Mouse (Mus musculus): ENCODE results near the gene Zcchc8.
"Not testable (repeated sequence)": the region's sequence is repeated elsewhere in the genome, so short reads cannot be mapped to it uniquely, and the experiment has no call there.

The Zcchc8 gene

DNA sequence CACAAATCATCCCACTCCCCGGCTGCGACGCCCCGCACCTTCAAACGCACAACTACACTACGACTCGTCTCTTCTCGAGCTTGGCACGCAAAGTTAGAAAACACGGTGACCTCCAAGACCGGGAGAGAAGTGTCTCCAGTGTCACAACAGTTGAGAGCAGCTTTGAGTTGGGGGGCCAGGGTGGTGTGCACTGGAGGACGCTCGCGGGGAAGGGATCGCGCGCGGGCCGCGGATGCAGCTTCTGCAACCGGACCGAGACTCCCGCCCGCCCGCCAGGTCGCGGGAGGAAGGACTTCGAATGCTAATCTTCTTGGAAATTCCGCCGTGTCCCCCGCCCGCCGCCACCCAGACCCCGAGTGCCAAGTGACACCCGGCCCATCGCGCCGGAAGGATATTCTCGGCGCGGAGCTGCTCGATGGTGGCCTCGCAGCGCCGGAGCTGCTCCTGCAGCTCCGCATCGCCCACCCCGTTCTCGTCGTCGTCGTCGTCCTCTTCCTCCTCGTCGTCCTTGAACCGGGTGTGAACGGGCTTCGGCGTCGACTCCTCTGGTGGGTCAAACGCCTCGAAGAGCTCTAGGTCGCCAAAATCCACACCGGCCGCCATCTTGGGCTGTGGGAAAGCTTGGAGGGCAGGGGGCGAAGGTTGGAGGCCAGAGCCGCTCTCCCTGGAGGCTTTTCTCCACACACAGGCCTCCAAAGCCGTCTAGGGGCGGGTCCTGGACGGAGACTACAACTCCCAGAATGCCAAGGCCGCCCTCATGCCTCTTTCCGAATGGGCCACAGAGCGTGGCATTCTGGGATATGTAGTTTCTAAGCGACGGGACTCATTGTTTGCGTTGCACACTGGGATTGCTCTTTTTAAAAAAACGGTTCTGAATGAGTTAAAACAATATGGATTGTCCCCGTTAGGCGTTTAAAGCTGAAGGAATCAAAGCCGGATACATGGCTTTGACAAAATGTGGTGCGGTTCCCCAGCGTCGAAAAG is at the start of gene Zcchc8:
Gene Zcchc8, minus strand, starts transcription at position 773 of the 984 bp plus-strand sequence.
- peak; percentile 95 to 97 for DNase-seq

DNA sequence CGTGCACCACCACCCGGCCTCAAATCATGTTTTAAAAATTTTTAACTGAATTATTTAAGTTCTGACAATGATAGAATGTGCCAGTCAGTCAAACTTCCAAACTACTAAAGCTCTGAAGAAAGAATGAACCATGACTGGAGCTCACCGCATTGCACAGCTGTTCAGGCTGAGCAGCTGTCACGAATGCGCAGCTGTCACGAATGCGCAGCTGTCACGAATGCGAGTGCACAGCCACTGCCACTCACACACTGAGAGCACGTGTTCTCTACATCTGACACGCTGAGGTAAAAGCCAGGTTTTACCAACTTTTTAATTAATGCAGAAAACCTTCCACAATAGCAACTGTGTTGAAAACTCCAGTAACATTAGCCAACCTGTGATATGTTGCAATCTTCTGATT is 45.6 kb upstream of the Zcchc8 start:
- not testable (repeated sequence) for DNase-seq

DNA sequence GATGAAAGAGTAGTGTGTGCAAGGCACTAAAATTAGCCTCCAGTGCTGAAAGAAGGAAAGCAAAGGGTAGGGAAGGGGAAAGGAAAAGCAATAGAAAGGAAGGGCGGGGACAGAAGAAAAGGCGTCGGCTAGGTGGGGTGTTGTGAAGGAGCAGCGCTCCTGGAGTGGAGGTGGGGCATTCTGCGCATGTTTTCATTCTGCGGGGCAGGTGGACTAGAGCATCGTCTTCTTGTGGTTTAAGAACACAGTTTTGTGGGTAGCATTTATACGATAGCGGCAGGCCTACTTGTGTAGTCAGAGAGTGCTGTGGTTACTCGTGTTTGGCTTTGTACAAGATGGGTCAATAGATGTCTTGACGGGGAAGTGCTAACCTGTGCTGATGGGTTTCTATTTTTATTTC is 44.6 kb upstream of the Zcchc8 start:
- no peak for DNase-seq

DNA sequence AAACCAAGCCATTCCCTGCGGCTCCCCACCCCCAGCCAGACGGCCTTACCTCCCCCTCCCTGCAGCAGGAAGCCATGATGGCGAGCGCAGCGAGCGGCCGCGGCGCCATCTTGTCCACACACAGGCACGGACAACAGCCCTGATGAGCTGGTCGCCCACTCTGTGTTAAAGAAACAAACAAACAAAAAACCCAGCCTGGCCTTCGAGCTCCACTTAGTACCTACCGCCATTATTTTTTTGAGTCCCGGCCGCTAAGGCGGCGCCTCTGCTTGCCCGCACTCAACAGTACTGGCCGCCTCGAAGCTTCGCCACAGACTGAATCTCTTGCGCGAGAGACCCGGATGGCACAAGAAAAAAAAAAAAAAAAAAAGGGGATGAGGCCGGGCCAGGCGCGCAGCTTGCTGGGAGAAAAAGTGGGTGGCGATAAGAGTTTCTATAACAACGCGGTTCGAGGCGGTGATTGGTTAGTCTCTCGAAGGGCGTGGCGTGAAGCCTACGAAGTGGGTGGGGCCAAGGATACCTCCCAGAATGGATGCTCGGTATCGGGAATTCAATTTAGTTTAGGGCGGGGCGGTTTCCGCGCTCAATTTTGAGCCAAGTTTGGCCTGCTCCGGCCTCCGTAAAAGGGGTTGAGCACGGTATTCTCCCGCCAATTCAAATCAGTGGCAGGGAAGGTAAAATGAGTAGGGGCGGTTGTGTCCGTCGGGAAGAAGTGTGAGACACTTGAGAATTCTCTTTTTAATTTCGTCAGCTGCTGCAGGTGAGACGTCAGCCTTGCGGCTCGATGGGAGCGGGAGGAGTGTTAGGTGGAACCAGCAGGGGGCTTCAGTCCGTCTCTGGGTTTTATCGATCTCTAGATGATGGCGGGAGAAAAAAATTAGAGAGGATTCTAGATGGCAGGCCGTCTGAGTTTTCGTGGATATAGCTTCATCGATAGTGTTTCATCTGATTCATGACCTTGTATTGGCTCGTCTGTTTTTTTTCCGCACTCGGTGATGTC is 28.5 kb upstream of the Zcchc8 start, which contains the start of the genes Rsrc2 and Kntc1:
Gene Rsrc2, minus strand, starts transcription at position 350 of the 1,000 bp plus-strand sequence.
Gene Kntc1, plus strand, starts transcription at position 652 of the 1,000 bp plus-strand sequence.
- DNase-seq = peak; percentile 100

- no peak for DNase-seq
Observed at GRCm38 (mm10) chr5:123748339-123749064, 27.6 kb upstream of the Zcchc8 start.

DNA sequence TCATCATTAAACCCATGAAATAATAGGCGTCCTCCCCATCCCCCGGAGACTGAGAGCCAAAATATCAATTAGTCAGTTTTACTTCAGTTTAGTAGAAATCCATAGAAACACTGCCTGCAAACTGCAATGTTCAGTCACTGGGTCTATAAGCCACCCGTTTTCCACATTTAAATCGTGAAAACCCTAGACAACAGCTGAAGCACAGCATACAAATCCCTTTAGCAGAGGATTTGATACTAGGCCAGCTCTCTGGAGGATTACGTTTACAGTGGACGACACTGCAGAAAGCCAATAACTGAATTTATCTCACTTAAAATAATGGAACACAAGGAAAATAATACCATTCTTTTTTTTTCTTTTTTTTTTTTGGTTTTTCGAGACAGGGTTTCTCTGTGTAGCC is 26.7 kb upstream of the Zcchc8 start:
- no peak for DNase-seq

- no peak for DNase-seq
Observed at GRCm38 (mm10) chr5:123746253-123746652, 25.4 kb upstream of the Zcchc8 start.

GRCm38 (mm10) chr5:123744358-123744757 is 23.5 kb upstream of the Zcchc8 start:
- no peak for DNase-seq

DNA sequence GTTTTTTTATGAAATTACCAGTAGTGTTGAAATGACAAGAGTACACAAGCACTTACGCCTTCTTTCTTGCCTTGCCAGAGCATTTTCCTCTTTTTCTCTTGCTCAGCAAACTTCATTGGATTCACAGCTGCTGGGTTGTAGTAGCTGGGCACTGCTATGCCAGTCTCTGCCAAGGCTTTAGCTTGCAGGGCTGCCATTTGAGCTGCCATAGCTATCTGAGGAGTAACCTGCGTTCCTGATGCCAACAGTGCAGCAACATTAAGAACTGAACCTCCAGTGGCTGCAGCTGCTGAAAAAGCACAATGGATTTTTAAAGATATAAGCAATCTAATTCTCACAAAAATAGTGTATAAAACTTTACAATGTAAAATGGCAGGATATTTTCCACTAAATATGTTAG is 10.1 kb upstream of the Zcchc8 start:
- no peak for DNase-seq

- DNase-seq = not testable (repeated sequence)
Observed at GRCm38 (mm10) chr5:123723816-123724215, 2.9 kb upstream of the Zcchc8 start.

GRCm38 (mm10) chr5:123714622-123715021 is 6.3 kb downstream of the Zcchc8 start:
- no peak for DNase-seq

GRCm38 (mm10) chr5:123713782-123714181 is 7.1 kb downstream of the Zcchc8 start:
- DNase-seq = no peak

GRCm38 (mm10) chr5:123709571-123709970 is 11.3 kb downstream of the Zcchc8 start:
- peak; percentile 28 to 34 for DNase-seq

GRCm38 (mm10) chr5:123708598-123708997 is 12.3 kb downstream of the Zcchc8 start:
- peak in 1 of 2 experiments; percentile 55 for DNase-seq

DNA sequence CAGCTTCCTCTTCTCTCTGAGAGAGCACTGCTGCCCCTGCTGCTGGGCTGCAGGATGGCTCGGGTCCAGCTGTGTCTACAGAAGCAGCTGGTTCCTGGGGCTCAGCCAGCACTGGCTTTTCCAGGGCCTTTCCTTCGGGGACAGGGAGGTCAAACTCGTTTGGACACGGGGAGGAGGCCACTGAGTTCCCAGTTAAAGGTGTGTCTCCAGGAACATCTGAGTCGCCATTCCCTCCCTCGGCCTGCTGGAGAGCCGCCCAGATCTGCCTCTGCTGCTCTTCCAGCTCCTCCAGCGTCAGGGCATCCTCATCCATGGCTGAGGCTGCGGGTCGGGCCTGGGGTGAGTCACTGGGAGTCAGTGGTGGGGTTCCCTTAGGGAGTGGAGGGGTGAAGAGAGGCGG is 20.3 kb downstream of the Zcchc8 start:
- peak in 1 of 2 experiments; percentile 60 for DNase-seq

GRCm38 (mm10) chr5:123699198-123699597 is 21.7 kb downstream of the Zcchc8 start:
- peak in 1 of 2 experiments; percentile 61 for DNase-seq

DNA sequence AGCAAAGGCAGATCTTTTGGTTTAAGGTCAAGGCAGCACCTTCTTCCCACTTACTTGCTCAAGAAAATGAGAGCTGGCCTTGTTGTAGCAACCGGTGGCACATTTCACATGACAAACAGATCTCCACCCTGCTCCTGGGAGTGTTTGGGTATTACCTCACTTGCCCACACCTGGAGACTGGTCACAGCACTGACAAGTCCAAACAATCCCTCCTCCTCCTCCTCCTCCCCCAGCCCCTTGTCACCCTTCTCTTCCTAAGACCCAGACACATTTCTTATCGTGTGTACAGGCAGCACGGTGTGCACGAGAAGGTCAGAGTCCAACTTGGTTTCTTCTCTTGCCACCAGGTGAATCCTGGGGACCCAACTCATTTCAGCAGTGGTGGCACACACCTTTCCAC is 23.9 kb downstream of the Zcchc8 start:
- DNase-seq = no peak

DNA sequence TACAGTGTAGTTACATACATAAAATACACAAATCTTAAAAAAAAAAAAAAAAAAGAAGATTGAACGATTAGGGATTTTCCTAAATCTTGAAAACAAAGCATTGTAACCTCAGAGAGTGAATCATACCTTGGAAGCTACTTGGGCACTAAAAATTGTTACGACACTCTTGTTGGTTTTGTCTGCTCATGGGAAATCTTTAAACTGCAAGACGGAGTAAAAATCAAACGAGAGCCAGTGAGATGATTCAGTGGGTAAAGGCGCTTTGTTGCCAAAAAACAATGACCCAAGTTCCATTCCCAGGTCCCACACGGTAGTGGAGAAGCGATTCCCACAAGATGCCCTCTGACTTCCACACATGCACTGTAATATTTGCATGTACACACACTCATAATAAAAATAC is 24.7 kb downstream of the Zcchc8 start:
- no peak for DNase-seq

- DNase-seq = no peak
Observed at GRCm38 (mm10) chr5:123694468-123694867, 26.4 kb downstream of the Zcchc8 start.

- peak; percentile 37 to 58 for DNase-seq
Observed at GRCm38 (mm10) chr5:123684221-123685144, 36.4 kb downstream of the Zcchc8 start, which contains the start of gene Clip1. Gene Clip1, minus strand, starts transcription at chr5:123684618.
